Mouse (Mus musculus) midbrain, embryonic 15.5 days (tissue): Measurements from ENCODE around the gene Lyrm9. TPM values are rescaled to one million over a fixed set of nuclear protein-coding genes. Genes with fewer than 3 reads are reported as not detected.

ENCODE experiments used
- ATAC-seq: fragments of 200-750 bp; cut with Nextera tagmentation; replicated peaks from 2 replicates; pipeline ENCODE4 v1.8.0; 2017; ENCODE audit warnings: moderate TSS enrichment
- H3K27ac ChIP-seq: fragments of 300-500 bp; sonication (generic); 2 replicates; pipeline ENCODE4 v1.5.1; 2015; ENCODE audit warnings: mild to moderate bottlenecking, inconsistent platforms
- H3K27me3 ChIP-seq: fragments of 300-500 bp; sonication (generic); replicated peaks from 2 replicates; pipeline ENCODE4 v1.6.1; 2015; ENCODE audit warnings: inconsistent platforms
- H3K36me3 ChIP-seq: fragments of 300-500 bp; sonication (generic); replicated peaks from 2 replicates; pipeline ENCODE4 v1.6.1; 2015; ENCODE audit warnings: inconsistent platforms
- H3K4me1 ChIP-seq: fragments of 300-500 bp; sonication (generic); 2 replicates; pipeline ENCODE4 v1.6.1; 2015; ENCODE audit warnings: inconsistent platforms
- H3K4me2 ChIP-seq: fragments of 300-500 bp; sonication (generic); 2 replicates; pipeline ENCODE4 v1.6.1; 2015; ENCODE audit warnings: inconsistent platforms, mild to moderate bottlenecking, moderate library complexity
- H3K4me3 ChIP-seq: fragments of 300-500 bp; sonication (generic); 2 replicates; pipeline ENCODE4 v1.5.1; 2015; ENCODE audit warnings: mild to moderate bottlenecking, inconsistent platforms
- H3K9ac ChIP-seq: fragments of 300-500 bp; sonication (generic); 2 replicates; pipeline ENCODE4 v1.6.1; 2015; ENCODE audit warnings: mild to moderate bottlenecking, inconsistent platforms
- H3K9me3 ChIP-seq: fragments of 300-500 bp; sonication (generic); 2 replicates; pipeline ENCODE4 v1.6.1; 2016; ENCODE audit warnings: inconsistent platforms
- WGBS: fragments of 180-500 bp; shearing (Covaris S2); methylation state at CpG from one replicate; pipeline ENCODE4 v1.1.7; 2015; ENCODE audit warnings: mixed read lengths; 5-methylcytosine and 5-hydroxymethylcytosine counted together
- polyA plus RNA-seq: library from polyadenylated mRNA; unstranded; fragments of >200 nt; fragmentation: Nextera tagmentation; extraction: Ambion mirVana; gene quantifications from 2 replicates; pipeline ENCODE4 v1.2.1, GENCODE M21; 2015

Gene Lyrm9
- polyA plus RNA-seq, 1 experiment from 2014 or later: 35.8 TPM

DNA sequence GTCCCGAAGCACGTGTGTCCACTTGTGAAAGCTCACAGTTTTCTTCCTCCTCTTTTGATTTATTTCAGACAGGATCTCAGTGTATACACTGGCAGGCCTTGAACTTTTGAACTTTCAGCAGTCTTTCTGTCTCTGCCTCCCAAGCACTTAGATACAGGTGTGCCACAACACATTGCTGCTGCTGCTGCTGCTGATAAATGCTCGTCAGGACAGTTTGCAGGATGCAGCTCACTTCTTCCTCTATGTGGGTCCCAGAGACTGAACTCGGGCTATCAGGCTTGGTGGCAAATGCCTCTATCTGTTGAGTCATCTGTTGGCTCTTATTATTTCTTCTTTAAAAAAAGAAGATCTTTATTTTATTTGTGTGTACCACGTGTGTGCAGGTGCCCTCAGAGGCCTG lies 13.8 kb downstream of the Lyrm9 start:
- no peak for ATAC-seq
- Histone ChIP-seq H3K27ac (no peak overlapping the region), H3K4me3 (no peak overlapping the region), H3K27me3 (no peaks in the 10 kb centered on the region), H3K9ac (no peak overlapping the region), H3K4me1 (no peaks in the 10 kb centered on the region), H3K4me2 (no peak overlapping the region), H3K9me3 (no peaks in the 10 kb centered on the region), H3K36me3 (no peaks in the 10 kb centered on the region; the same call in 1 of the 2 replicates)
- 90% methylated on average over 5 of the region's 5 CpGs for WGBS

DNA sequence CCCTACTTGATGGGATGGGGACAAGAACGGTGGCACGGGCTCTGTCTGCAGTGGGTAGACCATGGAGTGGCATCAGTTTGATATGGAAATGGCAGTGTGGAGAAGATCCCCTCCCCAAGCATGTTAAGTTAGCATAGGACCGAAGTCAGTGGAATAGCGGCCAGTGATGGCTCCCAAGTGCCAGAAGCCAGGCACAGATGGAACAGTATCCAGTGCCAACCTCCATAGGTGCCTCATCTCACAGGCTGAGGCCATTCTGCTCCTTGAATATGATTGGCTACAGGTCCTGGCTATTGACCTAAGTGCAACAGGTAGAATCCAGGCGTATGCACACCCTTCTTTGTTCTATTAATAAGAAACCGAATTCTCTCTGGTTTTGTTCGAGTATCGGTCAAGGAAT lies 15.6 kb downstream of the Lyrm9 start:
- Histone ChIP-seq H3K4me1 (no peaks in the 10 kb centered on the region), H3K36me3 (no peaks in the 10 kb centered on the region; the same call in 1 of the 2 replicates), H3K4me2 (no peak overlapping the region), H3K27me3 (no peaks in the 10 kb centered on the region), H3K9me3 (no peaks in the 10 kb centered on the region), H3K27ac (no peak overlapping the region), H3K9ac (no peak overlapping the region), H3K4me3 (no peak overlapping the region)
- no peak for ATAC-seq
- WGBS: 94% methylated on average over 8 of the region's 8 CpGs

- H3K27me3 ChIP-seq: no peaks in the 10 kb centered on the region
- 0 out of 2 replicates have a peak, but pooled peaks cover 4% of the 10 kb centered on the region for H3K4me1 ChIP-seq
- H3K9me3 ChIP-seq: no peaks in the 10 kb centered on the region
- H3K36me3 ChIP-seq: no peaks in the 10 kb centered on the region
- H3K9ac ChIP-seq: no peak overlapping the region
- no peak overlapping the region for H3K4me3 ChIP-seq
- ATAC-seq: no peak
- 90% methylated on average over 4 of the region's 4 CpGs for WGBS
- no peak overlapping the region for H3K27ac ChIP-seq
- H3K4me2 ChIP-seq: no peak overlapping the region
Observed at GRCm38 (mm10) chr11:78846620-78847019, 20.2 kb downstream of the Lyrm9 start.

DNA sequence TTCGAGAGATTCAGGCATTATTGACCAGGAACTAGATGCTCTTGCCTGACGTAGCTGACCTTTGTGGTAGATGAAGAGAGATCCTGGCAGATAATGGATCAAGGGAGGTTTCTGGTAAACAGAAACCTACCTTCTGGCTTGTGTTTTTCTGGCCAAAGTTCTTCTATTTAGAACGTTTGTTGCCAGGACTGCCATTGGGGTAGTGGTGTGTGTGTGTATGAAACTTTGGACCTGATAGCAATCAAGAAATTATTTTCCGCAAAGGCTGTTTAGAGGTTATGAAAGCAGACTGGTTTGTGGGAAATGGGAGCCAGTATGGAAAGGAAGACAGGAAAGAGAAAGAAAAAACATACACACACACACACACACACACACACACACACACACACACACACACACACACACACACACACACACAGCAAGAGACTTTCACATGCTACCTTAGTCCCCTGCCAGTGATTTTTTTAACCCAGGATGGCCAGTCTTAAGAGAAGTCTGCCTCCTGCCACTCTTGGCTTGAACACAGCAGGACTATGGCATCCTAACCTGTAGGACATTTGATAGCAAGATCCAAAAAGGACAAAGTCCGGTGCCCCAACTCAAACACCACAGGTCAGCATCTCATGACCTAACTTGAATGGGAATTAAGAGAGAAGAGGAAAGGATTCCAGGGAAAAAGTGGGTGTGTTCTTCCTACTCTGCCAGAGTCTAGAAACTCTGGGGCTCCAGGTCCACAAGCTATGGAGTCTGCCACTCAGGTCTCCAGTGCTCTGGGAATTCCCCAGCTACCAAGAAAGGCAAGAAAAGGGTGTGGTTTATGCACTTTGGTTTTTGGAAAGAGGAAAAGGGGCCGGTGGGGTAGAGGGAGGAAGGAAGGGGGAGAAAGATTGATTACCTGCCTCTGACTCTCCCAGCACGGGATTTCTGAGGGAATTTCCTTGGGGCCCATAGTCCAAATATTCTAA lies 21.8 kb downstream of the Lyrm9 start:
- Histone ChIP-seq H3K27ac (no peak overlapping the region), H3K4me2 (no peak overlapping the region), H3K9me3 (no peaks in the 10 kb centered on the region), H3K36me3 (no peaks in the 10 kb centered on the region), H3K4me1 (0 out of 2 replicates have a peak, but pooled peaks cover 4% of the 10 kb centered on the region), H3K9ac (no peak overlapping the region), H3K4me3 (no peak overlapping the region), H3K27me3 (no peaks in the 10 kb centered on the region)
- ATAC-seq: no peak
- 74% methylated on average over 7 of the region's 7 CpGs for WGBS

DNA sequence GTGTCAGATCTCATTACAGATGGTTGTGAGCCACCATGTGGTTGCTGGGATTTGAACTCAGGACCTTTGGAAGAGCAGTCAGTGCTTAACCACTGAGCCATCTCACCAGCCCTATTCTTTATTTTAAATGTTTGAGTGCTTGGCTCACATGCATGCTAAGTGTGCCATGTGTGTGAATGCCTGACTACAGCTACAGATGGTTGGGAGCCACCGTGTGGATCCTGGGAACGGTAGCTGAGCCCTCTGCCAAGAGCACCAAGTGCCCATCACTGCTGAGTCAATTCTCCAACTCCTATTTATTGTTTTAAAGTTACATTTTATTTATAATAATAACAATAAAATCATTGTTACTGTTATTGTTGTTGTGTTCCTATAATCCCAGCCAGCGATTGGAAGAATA lies 23.5 kb downstream of the Lyrm9 start:
- Histone ChIP-seq H3K4me3 (no peak overlapping the region), H3K36me3 (no peaks in the 10 kb centered on the region), H3K27me3 (no peaks in the 10 kb centered on the region), H3K9me3 (no peaks in the 10 kb centered on the region), H3K9ac (no peak overlapping the region), H3K4me1 (0 out of 2 replicates have a peak, but pooled peaks cover 4% of the 10 kb centered on the region), H3K27ac (no peak overlapping the region), H3K4me2 (no peak overlapping the region)
- no peak for ATAC-seq
- WGBS: 77% methylated on average over 3 of the region's 3 CpGs

DNA sequence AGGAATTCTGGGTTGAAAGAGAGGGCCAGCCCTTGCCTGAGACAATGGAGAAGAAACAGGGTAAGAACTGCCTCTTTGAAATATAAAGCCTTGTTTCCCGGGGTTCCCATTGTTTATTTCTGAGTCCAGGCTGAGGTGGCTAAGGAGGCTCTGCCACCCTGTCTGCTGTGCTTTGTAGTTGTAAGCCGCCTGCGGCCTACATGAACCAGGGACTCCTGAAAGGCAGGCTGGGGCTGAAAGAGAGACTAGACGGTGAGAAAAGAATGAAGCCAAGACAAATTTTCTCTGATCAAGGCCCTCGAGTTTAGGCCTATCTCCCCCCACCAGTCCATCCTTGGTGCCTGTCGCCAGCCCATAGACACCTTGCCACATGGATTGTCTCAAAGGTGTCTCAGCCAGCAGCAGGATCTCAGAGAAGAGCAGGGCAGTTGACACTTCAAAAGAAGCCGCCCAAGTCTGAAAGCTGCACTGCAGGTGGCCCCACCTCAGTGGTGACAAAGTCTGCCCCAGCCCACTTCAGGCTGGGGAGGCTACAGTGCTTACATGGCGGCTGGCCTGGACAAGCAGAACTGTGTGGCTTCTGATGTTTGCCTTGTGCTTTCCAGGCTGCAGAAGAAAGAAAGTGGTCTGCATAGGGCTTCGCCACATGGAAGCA lies 25.0 kb downstream of the Lyrm9 start:
- Histone ChIP-seq H3K9me3 (no peaks in the 10 kb centered on the region), H3K4me1 (0 out of 2 replicates have a peak, but pooled peaks cover 4% of the 10 kb centered on the region), H3K36me3 (no peaks in the 10 kb centered on the region), H3K4me3 (no peak overlapping the region), H3K27ac (no peak overlapping the region), H3K4me2 (no peak overlapping the region), H3K27me3 (no peaks in the 10 kb centered on the region), H3K9ac (no peak overlapping the region)
- 31% methylated on average over 9 of the region's 9 CpGs for WGBS
- no peak for ATAC-seq

GRCm38 (mm10) chr11:78851871-78852265 lies 25.5 kb downstream of the Lyrm9 start:
- H3K4me1 ChIP-seq: 0 out of 2 replicates have a peak, but pooled peaks cover 4% of the 10 kb centered on the region
- H3K9me3 ChIP-seq: no peaks in the 10 kb centered on the region
- H3K4me3 ChIP-seq: no peak overlapping the region
- H3K27ac ChIP-seq: no peak overlapping the region
- ATAC-seq: no peak
- no peaks in the 10 kb centered on the region for H3K27me3 ChIP-seq
- WGBS: 63% methylated on average over 6 of the region's 6 CpGs
- no peak overlapping the region for H3K9ac ChIP-seq
- H3K36me3 ChIP-seq: no peaks in the 10 kb centered on the region
- H3K4me2 ChIP-seq: no peak overlapping the region

GRCm38 (mm10) chr11:78852529-78852928 lies 26.1 kb downstream of the Lyrm9 start:
- H3K36me3 ChIP-seq: no peaks in the 10 kb centered on the region
- no peaks in the 10 kb centered on the region for H3K9me3 ChIP-seq
- 89% methylated on average over 11 of the region's 11 CpGs for WGBS
- no peak overlapping the region for H3K4me3 ChIP-seq
- peaks cover 6% of the 10 kb centered on the region for H3K4me1 ChIP-seq
- no peak overlapping the region for H3K4me2 ChIP-seq
- H3K27ac ChIP-seq: no peak overlapping the region
- no peak overlapping the region for H3K9ac ChIP-seq
- no peaks in the 10 kb centered on the region for H3K27me3 ChIP-seq
- ATAC-seq: no peak

DNA sequence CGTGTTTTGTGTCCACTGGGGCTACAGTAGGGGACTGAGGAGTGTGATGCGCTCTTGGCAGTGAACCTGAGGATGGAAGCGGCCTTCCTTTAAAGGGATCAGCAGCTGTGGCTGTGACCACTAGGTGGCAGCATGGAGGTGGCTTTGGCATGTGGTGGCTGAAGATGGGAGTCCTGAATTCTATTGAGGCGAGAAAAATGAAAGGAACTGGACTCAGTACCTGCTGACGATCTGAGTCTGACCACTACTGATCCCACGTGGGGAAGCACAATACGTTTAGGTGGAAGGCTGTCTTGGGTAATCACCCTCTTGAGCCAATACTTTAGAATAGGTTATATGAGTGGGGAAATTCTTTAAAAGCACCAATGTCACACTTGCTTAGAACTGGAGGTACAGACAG lies 29.9 kb downstream of the Lyrm9 start:
- no peak overlapping the region for H3K4me3 ChIP-seq
- no peak overlapping the region for H3K27ac ChIP-seq
- H3K27me3 ChIP-seq: no peaks in the 10 kb centered on the region
- no peak overlapping the region for H3K4me2 ChIP-seq
- ATAC-seq: no peak
- H3K36me3 ChIP-seq: no peaks in the 10 kb centered on the region
- no peaks in the 10 kb centered on the region for H3K9me3 ChIP-seq
- 11% methylated on average over 7 of the region's 7 CpGs for WGBS
- no peak overlapping the region for H3K9ac ChIP-seq
- H3K4me1 ChIP-seq: peaks cover 6% of the 10 kb centered on the region

- H3K4me1 ChIP-seq: peaks cover 6% of the 10 kb centered on the region
- ATAC-seq: no peak
- no peaks in the 10 kb centered on the region for H3K36me3 ChIP-seq
- H3K4me3 ChIP-seq: no peak overlapping the region
- 2% methylated on average over 3 of the region's 3 CpGs for WGBS
- H3K27me3 ChIP-seq: no peaks in the 10 kb centered on the region
- H3K27ac ChIP-seq: peak overlapping the region; percentile 44
- H3K9me3 ChIP-seq: no peaks in the 10 kb centered on the region
- no peak overlapping the region for H3K4me2 ChIP-seq
- H3K9ac ChIP-seq: no peak overlapping the region
Observed at GRCm38 (mm10) chr11:78857611-78858010, 31.2 kb downstream of the Lyrm9 start.

- ATAC-seq: no peak
- Histone ChIP-seq H3K4me2 (no peak overlapping the region), H3K27me3 (no peaks in the 10 kb centered on the region), H3K36me3 (no peaks in the 10 kb centered on the region), H3K27ac (no peak overlapping the region), H3K4me3 (no peak overlapping the region), H3K4me1 (no peaks in the 10 kb centered on the region), H3K9ac (no peak overlapping the region), H3K9me3 (no peaks in the 10 kb centered on the region)
- 98% methylated on average over 4 of the region's 4 CpGs for WGBS
Observed at GRCm38 (mm10) chr11:78863898-78864297, 37.5 kb downstream of the Lyrm9 start.

GRCm38 (mm10) chr11:78864567-78865278 lies 38.3 kb downstream of the Lyrm9 start:
- no peak overlapping the region for H3K27ac ChIP-seq
- WGBS: 86% methylated on average over 5 of the region's 5 CpGs
- no peak for ATAC-seq
- no peaks in the 10 kb centered on the region for H3K27me3 ChIP-seq
- no peak overlapping the region for H3K4me3 ChIP-seq
- H3K9me3 ChIP-seq: no peaks in the 10 kb centered on the region
- no peak overlapping the region for H3K9ac ChIP-seq
- no peaks in the 10 kb centered on the region for H3K36me3 ChIP-seq
- no peak overlapping the region for H3K4me2 ChIP-seq
- H3K4me1 ChIP-seq: no peaks in the 10 kb centered on the region
